Mouse (Mus musculus) forebrain, embryonic 11.5 days (tissue): ENCODE data around the gene Stard3. TPM values are rescaled to one million over a fixed set of nuclear protein-coding genes. Genes with fewer than 3 reads are reported as not detected.

Source experiments
- ATAC-seq: fragments of 200-750 bp; cut with Nextera tagmentation; replicated peaks from 2 replicates; pipeline ENCODE4 v1.8.0; 2017; ENCODE audit warnings: moderate TSS enrichment; ENCODE audit not compliant: low FRiP score
- DNase-seq: peaks from one replicate; pipeline ENCODE4 v3.0.0-alpha.2; 2017; ENCODE audit warnings: low spot score
- H3K27ac ChIP-seq: fragments of 300-500 bp; sonication (generic); 2 replicates; pipeline ENCODE4 v1.5.1; 2014; ENCODE audit warnings: low read depth, low read length
- H3K27me3 ChIP-seq: fragments of 300-500 bp; sonication (generic); 2 replicates; pipeline ENCODE4 v1.6.1; 2014; ENCODE audit warnings: mild to moderate bottlenecking, low read length, mixed read lengths; ENCODE audit not compliant: control insufficient read depth, insufficient read depth
- H3K36me3 ChIP-seq: fragments of 300-500 bp; sonication (generic); 2 replicates; pipeline ENCODE4 v1.6.1; 2014; ENCODE audit warnings: mild to moderate bottlenecking, low read length, moderate library complexity, mixed read lengths; ENCODE audit not compliant: control insufficient read depth, insufficient read depth
- H3K4me1 ChIP-seq: fragments of 300-500 bp; sonication (generic); replicated peaks from 2 replicates; pipeline ENCODE4 v1.6.1; 2014; ENCODE audit warnings: low read length, mixed read lengths; ENCODE audit not compliant: control insufficient read depth, insufficient read depth
- H3K4me2 ChIP-seq: fragments of 300-500 bp; sonication (generic); 2 replicates; pipeline ENCODE4 v1.6.1; 2014; ENCODE audit warnings: low read depth, mild to moderate bottlenecking, low read length, moderate library complexity, mixed read lengths; ENCODE audit not compliant: severe bottlenecking
- H3K4me3 ChIP-seq: fragments of 300-500 bp; sonication (generic); 2 replicates; pipeline ENCODE4 v1.5.1; 2014; ENCODE audit warnings: low read depth, low read length
- H3K9ac ChIP-seq: fragments of 300-500 bp; sonication (generic); 2 replicates; pipeline ENCODE4 v1.6.1; 2014; ENCODE audit warnings: low read length
- H3K9me3 ChIP-seq: fragments of 300-500 bp; sonication (generic); 2 replicates; pipeline ENCODE4 v1.6.1; 2016; ENCODE audit warnings: low read length, mixed read lengths; ENCODE audit not compliant: control insufficient read depth
- WGBS: fragments of 180-500 bp; shearing (Covaris S2); extraction: QIAGEN DNeasy Blood & Tissue Kit; methylation state at CpG from one replicate; pipeline ENCODE4 v1.1.7; 2014; 5-methylcytosine and 5-hydroxymethylcytosine counted together
- polyA plus RNA-seq: library from polyadenylated mRNA; unstranded; fragments of >200 nt; fragmentation: Nextera tagmentation; extraction: Ambion mirVana; gene quantifications from 2 replicates; pipeline ENCODE4 v1.2.1, GENCODE M21; 2014

The Stard3 gene
- polyA plus RNA-seq, 1 experiment from 2014 or later: 38.1 TPM

DNA sequence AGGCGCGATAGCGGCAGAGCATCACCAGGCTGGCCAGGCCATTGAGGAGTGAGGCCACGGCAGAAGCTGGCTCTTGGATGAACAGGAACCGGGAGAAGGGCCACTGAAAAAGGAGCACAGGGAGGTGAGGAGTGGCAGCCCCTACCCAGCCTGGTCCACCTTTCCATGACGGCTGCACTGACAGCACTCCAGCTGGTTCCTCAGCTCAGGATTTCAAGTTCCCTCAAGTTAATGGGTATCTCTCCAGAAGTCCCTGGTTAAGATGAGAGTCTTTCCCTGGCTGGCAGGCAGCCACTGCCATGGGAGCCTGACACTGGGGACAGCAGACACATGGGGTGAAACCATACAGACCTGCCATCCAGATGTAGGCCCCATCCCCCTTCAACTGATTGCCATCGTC is 39.8 kb downstream of the Stard3 start:
- H3K9ac ChIP-seq: no peak overlapping the region
- H3K4me1 ChIP-seq: 0 out of 2 replicates have a peak, but pooled peaks cover 3% of the 10 kb centered on the region
- WGBS: 90% methylated on average over 7 of the region's 7 CpGs
- H3K4me3 ChIP-seq: no peak overlapping the region
- no peaks in the 10 kb centered on the region for H3K36me3 ChIP-seq
- H3K4me2 ChIP-seq: no peak overlapping the region
- no peak for DNase-seq
- H3K27me3 ChIP-seq: no peaks in the 10 kb centered on the region
- no peak for ATAC-seq
- H3K27ac ChIP-seq: no peak overlapping the region
- no peaks in the 10 kb centered on the region for H3K9me3 ChIP-seq

DNA sequence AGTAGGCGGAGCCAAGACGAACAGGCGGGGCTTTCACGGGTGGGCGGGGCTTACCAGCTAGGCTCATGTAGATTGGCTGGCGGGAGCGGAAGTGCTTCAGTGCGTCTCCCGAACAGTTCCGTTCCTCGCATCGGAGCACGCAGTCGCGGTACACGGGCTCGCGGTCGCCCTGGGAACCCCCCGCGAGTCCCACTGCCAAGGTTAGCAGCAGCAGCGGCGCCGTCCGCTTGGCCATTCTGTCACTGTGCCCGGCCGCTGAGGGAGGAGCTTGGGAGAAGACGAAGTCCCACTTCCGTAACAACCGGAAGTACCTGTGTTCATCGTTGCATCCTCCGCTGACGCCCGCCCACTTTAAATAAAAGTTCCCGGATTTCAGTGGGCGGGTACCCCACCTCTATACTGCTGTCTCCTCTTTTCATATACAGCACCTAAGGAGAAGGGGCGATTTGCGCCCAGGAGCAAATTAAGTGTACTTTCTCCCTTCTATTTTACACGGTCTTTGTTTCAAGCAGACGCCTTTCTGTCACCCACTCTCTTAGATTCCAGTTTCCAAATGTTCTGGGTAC is 42.1 kb downstream of the Stard3 start, which contains the start of gene Pgap3:
Gene Pgap3 (minus strand): TSS at position 330 of the 566 bp plus-strand sequence.
- H3K9ac ChIP-seq: peak within 1 kb of the TSS; percentile 87
- under 1% methylated on average over 40 of the region's 40 CpGs for WGBS
- peak; percentile 92 for DNase-seq
- H3K4me3 ChIP-seq: peak within 1 kb of the TSS; percentile 69
- peak; percentile 91 for ATAC-seq
- no peaks in the 10 kb centered on the region for H3K9me3 ChIP-seq
- peak within 1 kb of the TSS; percentile 69 for H3K4me2 ChIP-seq
- H3K27me3 ChIP-seq: no peaks in the 10 kb centered on the region
- H3K4me1 ChIP-seq: 0 out of 2 replicates have a peak, but pooled peaks cover 3% of the 10 kb centered on the region
- H3K27ac ChIP-seq: peak within 1 kb of the TSS; percentile 98
- H3K36me3 ChIP-seq: no peaks in the 10 kb centered on the region

DNA sequence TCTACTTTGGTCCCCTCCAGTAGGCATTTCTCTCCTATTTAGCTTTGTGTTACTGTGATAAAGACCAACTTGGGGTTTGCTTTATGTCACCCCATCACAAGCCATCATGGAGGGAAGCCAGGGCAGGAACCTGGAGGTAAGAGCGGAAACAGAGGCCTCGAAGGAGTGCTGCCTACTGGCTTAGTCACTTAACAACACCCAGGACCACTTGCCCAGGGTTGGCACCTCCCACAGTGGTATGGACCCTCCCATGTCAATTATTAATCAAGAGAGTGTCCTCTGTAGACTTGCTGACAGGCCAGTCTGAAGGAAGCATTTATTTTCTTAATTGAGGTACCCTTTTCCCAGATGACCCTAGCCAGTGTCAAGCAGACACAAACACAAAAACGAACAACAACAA is 42.6 kb downstream of the Stard3 start:
- Histone ChIP-seq H3K27ac (peak overlapping the region; percentile 98; the same call in 1 of the 2 replicates), H3K36me3 (no peaks in the 10 kb centered on the region), H3K4me1 (0 out of 2 replicates have a peak, but pooled peaks cover 3% of the 10 kb centered on the region), H3K9me3 (no peaks in the 10 kb centered on the region), H3K4me2 (peak overlapping the region; percentile 69), H3K27me3 (no peaks in the 10 kb centered on the region), H3K9ac (peak overlapping the region; percentile 87), H3K4me3 (peak overlapping the region; percentile 69)
- DNase-seq (no peak), ATAC-seq (0 out of 2 replicates have a peak, but pooled peaks have one; percentile 13)
- WGBS: 59% methylated on average over 3 of the region's 3 CpGs

DNA sequence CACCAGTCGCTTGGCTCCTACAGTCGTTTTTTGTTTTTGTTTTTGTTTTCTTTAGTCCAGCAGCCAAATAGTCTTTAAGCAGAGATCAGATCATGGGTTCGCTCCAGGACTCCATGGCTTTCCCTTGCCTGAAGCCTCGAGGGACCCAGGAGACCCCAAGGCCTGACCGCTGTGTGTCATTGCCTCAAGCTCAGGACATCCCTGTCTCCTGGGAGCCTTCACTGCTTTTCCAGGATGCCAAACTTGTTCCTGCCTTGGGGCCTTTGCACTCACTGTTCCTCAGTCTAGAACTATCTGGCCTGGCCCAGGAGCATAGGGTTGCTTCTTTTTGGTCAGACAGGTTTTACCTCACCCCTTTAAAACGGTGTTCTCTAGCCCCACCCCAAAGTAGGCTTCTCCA is 48.5 kb downstream of the Stard3 start:
- no peak overlapping the region for H3K27ac ChIP-seq
- peaks cover 7% of the 10 kb centered on the region; the same call in 1 of the 2 replicates for H3K4me1 ChIP-seq
- WGBS: 77% methylated on average over 6 of the region's 6 CpGs
- no peaks in the 10 kb centered on the region for H3K9me3 ChIP-seq
- H3K27me3 ChIP-seq: peaks cover 12% of the 10 kb centered on the region; the same call in 1 of the 2 replicates
- ATAC-seq: no peak
- no peak overlapping the region for H3K4me3 ChIP-seq
- no peak for DNase-seq
- H3K4me2 ChIP-seq: no peak overlapping the region
- H3K9ac ChIP-seq: no peak overlapping the region
- no peaks in the 10 kb centered on the region for H3K36me3 ChIP-seq

DNA sequence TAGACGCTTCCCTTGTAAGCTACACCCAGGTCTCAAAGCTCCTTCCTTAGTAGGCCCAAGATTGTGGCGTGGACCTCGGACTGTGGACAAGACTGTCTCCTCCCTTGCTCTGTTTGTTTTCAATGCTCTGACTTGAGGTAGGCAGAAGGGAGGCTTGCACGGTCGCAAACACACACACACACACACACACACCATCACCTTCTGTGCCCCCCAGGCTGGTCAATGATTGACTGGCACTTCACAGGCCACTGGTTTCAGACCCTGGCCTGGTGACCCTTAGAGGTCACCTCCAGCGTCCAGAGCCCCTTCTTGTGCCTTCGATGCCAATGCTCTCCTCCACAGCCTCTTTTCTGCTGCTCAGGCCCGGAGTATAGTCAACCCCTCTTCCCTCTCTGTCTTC is 50.7 kb downstream of the Stard3 start:
- Histone ChIP-seq H3K9me3 (no peaks in the 10 kb centered on the region), H3K4me2 (peak overlapping the region; percentile 31; the same call in 1 of the 2 replicates), H3K36me3 (no peaks in the 10 kb centered on the region), H3K27me3 (peaks cover 13% of the 10 kb centered on the region; the same call in 1 of the 2 replicates), H3K4me3 (no peak overlapping the region), H3K27ac (no peak overlapping the region), H3K9ac (peak overlapping the region; percentile 33), H3K4me1 (peaks cover 9% of the 10 kb centered on the region; the same call in 1 of the 2 replicates)
- DNase-seq (no peak), ATAC-seq (0 out of 2 replicates have a peak, but pooled peaks have one; percentile 23)
- WGBS: 66% methylated on average over 8 of the region's 8 CpGs

DNA sequence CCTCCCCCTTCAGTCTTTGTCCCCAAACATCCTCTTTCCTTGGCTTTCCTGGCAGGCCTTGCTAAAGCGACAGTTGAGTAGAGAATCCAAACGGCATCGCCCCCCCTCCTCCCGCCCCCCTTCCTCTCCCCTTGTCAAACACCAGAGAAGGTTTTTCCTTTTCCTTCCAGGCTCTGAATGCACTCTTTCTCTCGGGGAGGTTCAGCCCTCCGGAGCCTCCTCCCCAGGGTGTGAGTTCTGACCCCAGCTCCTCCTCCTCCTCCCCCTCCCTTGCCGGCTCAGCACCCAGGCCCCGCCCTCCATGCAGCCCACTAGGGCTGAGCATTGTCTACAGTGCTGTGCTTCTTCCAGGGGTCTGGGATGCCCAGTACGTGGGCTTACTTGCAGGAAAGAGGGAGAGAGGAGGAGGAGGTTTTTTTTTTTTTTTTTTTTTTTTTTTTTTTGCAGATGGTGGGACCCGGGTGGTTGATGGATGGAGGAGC is 51.2 kb downstream of the Stard3 start:
- no peaks in the 10 kb centered on the region for H3K36me3 ChIP-seq
- H3K9me3 ChIP-seq: no peaks in the 10 kb centered on the region
- H3K4me1 ChIP-seq: peaks cover 9% of the 10 kb centered on the region; the same call in 1 of the 2 replicates
- ATAC-seq (peak; percentile 55; the same call in 1 of the 2 replicates), DNase-seq (peak; percentile 70)
- H3K9ac ChIP-seq: peak overlapping the region; percentile 33
- H3K27me3 ChIP-seq: peaks cover 13% of the 10 kb centered on the region; the same call in 1 of the 2 replicates
- peak overlapping the region; percentile 31; the same call in 1 of the 2 replicates for H3K4me2 ChIP-seq
- WGBS: 6% methylated on average over 10 of the region's 10 CpGs
- H3K27ac ChIP-seq: no peak overlapping the region
- H3K4me3 ChIP-seq: no peak overlapping the region

DNA sequence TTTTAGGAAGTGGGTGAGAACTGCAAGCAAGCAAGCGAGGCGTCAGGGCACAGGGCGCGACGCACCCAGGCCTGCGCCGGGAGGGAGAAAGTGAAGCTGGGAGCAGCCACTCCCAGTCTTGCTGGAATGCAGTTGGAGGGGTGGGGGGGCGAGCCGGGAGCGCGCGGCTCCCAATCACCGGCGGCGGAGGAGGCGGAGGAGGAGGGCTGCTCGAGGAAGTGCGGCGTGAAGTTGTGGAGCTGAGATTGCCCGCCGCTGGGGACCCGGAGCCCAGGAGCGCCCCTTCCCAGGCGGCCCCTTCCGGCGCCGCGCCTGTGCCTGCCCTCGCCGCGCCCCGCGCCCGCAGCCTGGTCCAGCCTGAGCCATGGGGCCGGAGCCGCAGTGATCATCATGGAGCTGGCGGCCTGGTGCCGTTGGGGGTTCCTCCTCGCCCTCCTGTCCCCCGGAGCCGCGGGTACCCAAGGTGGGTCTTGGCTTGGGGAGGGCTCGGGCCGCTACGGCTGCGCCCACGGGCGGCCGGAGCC is 54.2 kb downstream of the Stard3 start, which contains the start of gene Erbb2:
Gene Erbb2 (plus strand): TSS at position 198 of the 524 bp plus-strand sequence.
- Histone ChIP-seq H3K27me3 (peaks cover 13% of the 10 kb centered on the region; the same call in 1 of the 2 replicates), H3K4me1 (peaks cover 9% of the 10 kb centered on the region; the same call in 1 of the 2 replicates), H3K9ac (peak within 1 kb of the TSS; percentile 82), H3K9me3 (no peaks in the 10 kb centered on the region), H3K27ac (peak within 1 kb of the TSS; percentile 57), H3K36me3 (no peaks in the 10 kb centered on the region), H3K4me3 (peak within 1 kb of the TSS; percentile 77), H3K4me2 (peak within 1 kb of the TSS; percentile 98)
- ATAC-seq (peak; percentile 55), DNase-seq (peak; percentile 92)
- whole genome bisulfite sequencing: under 1% methylated on average over 48 of the region's 49 CpGs

DNA sequence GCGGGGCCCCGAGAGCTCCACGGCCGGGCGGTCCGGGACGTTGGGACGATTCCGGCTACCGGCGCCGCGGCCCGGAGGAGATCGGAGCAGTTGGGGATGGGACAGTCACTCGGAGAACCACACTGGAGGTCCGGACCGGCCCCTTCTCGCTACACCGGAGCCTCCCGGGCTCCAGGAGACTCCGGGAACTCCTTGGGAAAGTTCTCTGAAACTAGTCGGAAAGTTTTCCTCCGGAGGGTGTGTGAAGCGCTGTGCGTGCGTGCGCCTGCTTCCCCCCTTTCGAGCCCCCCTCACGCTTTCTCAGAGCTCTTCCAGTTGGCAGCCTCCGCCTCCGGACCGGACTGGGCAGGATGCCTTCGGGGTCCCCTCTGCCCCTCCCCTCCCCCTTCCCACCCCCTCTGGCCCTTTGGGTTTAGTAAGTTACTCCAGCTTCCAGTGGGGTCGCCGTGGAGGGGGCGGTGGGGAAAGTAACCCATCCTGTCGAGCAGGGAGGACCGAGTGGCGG is 54.7 kb downstream of the Stard3 start:
- peak overlapping the region; percentile 82 for H3K9ac ChIP-seq
- under 1% methylated on average over 40 of the region's 40 CpGs for WGBS
- H3K27ac ChIP-seq: peak overlapping the region; percentile 57; the same call in 1 of the 2 replicates
- no peaks in the 10 kb centered on the region for H3K36me3 ChIP-seq
- peaks cover 13% of the 10 kb centered on the region; the same call in 1 of the 2 replicates for H3K27me3 ChIP-seq
- ATAC-seq (peak; percentile 47), DNase-seq (peak; percentile 81)
- peak overlapping the region; percentile 98 for H3K4me2 ChIP-seq
- H3K9me3 ChIP-seq: no peaks in the 10 kb centered on the region
- peaks cover 9% of the 10 kb centered on the region; the same call in 1 of the 2 replicates for H3K4me1 ChIP-seq
- peak overlapping the region; percentile 77 for H3K4me3 ChIP-seq
